Mouse (Mus musculus): ENCODE measurements around the gene Gm17324. TPM values are rescaled to one million over a fixed set of nuclear protein-coding genes. Genes with fewer than 3 reads are reported as not detected.

The Gm17324 gene
- polyA plus RNA-seq, 1 experiment from 2014 or later = 0.84 TPM

- Histone ChIP-seq H3K27me3 (peaks cover 19% of the 10 kb centered on the region), H3K4me3 (no peak overlapping the region), H3K36me3 (no peaks in the 10 kb centered on the region), H3K9ac (no peak overlapping the region), H3K4me2 (replicated peaks) (no peak overlapping the region), H3K9me3 (replicated peaks) (no peaks in the 10 kb centered on the region), H3K4me1 (no peaks in the 10 kb centered on the region), H3K27ac (no peak overlapping the region)
- ATAC-seq (ENCODE audit: low FRiP score) = no peak
- 91% methylated on average over 7 of the region's 7 CpGs for WGBS
Observed at GRCm38 (mm10) chr9:78401596-78401995, 47.0 kb downstream of the Gm17324 start.

GRCm38 (mm10) chr9:78400570-78400969 lies 48.0 kb downstream of the Gm17324 start:
- ATAC-seq (ENCODE audit: low FRiP score) = no peak
- Histone ChIP-seq H3K4me3 (no peak overlapping the region), H3K9me3 (replicated peaks) (no peaks in the 10 kb centered on the region), H3K4me2 (replicated peaks) (no peak overlapping the region), H3K36me3 (no peaks in the 10 kb centered on the region), H3K9ac (no peak overlapping the region), H3K27ac (no peak overlapping the region), H3K4me1 (0 out of 2 replicates have a peak, but pooled peaks cover 6% of the 10 kb centered on the region), H3K27me3 (peaks cover 29% of the 10 kb centered on the region)
- WGBS = 89% methylated on average over 5 of the region's 5 CpGs

Small RNAs within 50 kb of the gene (microRNA-seq; reads per million reads assigned to microRNA genes)
- gene Gm26377 = not detected

Other genes with a start within 250 kb of the Gm17324 start
- gene Gsta1, start 218.1 kb downstream of the Gm17324 start, polyA plus RNA-seq (2016; fragmentation: Nextera tagmentation; extraction: Ambion mirVana) = not detected in 2 replicates
- gene Gm3776, start 191.7 kb downstream of the Gm17324 start, polyA plus RNA-seq (2016; fragmentation: Nextera tagmentation; extraction: Ambion mirVana) = not detected in 2 replicates
- gene Gm10639, start 158.9 kb downstream of the Gm17324 start, polyA plus RNA-seq (2016; fragmentation: Nextera tagmentation; extraction: Ambion mirVana) = not detected in 2 replicates
- not detected in 2 replicates for gene Omt2a, start 134.0 kb downstream of the Gm17324 start, polyA plus RNA-seq (2016; fragmentation: Nextera tagmentation; extraction: Ambion mirVana)
- gene Omt2b, start 121.2 kb downstream of the Gm17324 start, polyA plus RNA-seq (2016; fragmentation: Nextera tagmentation; extraction: Ambion mirVana) = not detected in 2 replicates
- gene Gsta2, start 93.0 kb downstream of the Gm17324 start, polyA plus RNA-seq (2016; fragmentation: Nextera tagmentation; extraction: Ambion mirVana) = not detected in 2 replicates
- gene Dppa5a, start 80.6 kb downstream of the Gm17324 start, polyA plus RNA-seq (2016; fragmentation: Nextera tagmentation; extraction: Ambion mirVana) = 0.68 and 1.2 TPM in 2 replicates
- 5.1 and 5.3 TPM in 2 replicates for gene Ooep, start 70.1 kb downstream of the Gm17324 start, polyA plus RNA-seq (2016; fragmentation: Nextera tagmentation; extraction: Ambion mirVana)
- gene Ddx43, start 53.0 kb downstream of the Gm17324 start, polyA plus RNA-seq (2016; fragmentation: Nextera tagmentation; extraction: Ambion mirVana) = 0.34 and 0.51 TPM in 2 replicates
- 0.76 and 0.90 TPM in 2 replicates for gene Cgas, start 5.5 kb downstream of the Gm17324 start, polyA plus RNA-seq (2016; fragmentation: Nextera tagmentation; extraction: Ambion mirVana)
- 23.2 and 26.9 TPM in 2 replicates for gene Mto1, start 578 bp downstream of the Gm17324 start, polyA plus RNA-seq (2016; fragmentation: Nextera tagmentation; extraction: Ambion mirVana)
- gene Eef1a1, start 40.4 kb upstream of the Gm17324 start, polyA plus RNA-seq (2016; fragmentation: Nextera tagmentation; extraction: Ambion mirVana) = 3,262 and 3,359 TPM in 2 replicates
- 15.1 and 16.9 TPM in 2 replicates for gene Slc17a5, start 139.3 kb upstream of the Gm17324 start, polyA plus RNA-seq (2016; fragmentation: Nextera tagmentation; extraction: Ambion mirVana)
- gene Cd109, start 166.8 kb upstream of the Gm17324 start, polyA plus RNA-seq (2016; fragmentation: Nextera tagmentation; extraction: Ambion mirVana) = 3.6 and 4.2 TPM in 2 replicates

All from hindbrain, embryonic 12.5 days (tissue).